33 mouse cellular contexts compared by ENCODE assay signal in genomic region chr7:4748321-4748720, GRCm38 (mm10). TPM values are rescaled to one million over a fixed set of nuclear protein-coding genes. Genes with fewer than 3 reads are reported as not detected.
DNase-seq lines count a peak whose midpoint lies in the region; ATAC-seq and TF ChIP-seq lines count a peak whose summit lies in the region.
"Had no signal": no experiment of that assay in that cellular context is flagged by ENCODE, and none has a peak within 500 bp of the region (broad histone marks: within the 10 kb centered on the region; RNA-seq: fewer than 3 reads in every experiment).

No protein-coding gene starts in this region.

- no peak overlapping the region for H3K4me3 ChIP-seq in heart, embryonic 11.5 days (ENCODE audit: low read depth, low read length)
- H3K4me3 ChIP-seq in liver, embryonic 15.5 days (replicated peaks) = no peak overlapping the region
- no peak overlapping the region for H3K4me3 ChIP-seq in hindbrain, postnatal 0 days (ENCODE audit: low read length)
- H3K4me3 ChIP-seq in left cerebral cortex, adult 2 months = no peak overlapping the region
- H3K4me3 ChIP-seq: forebrain, embryonic 10.5 days; layer of hippocampus, adult 2 months; limb, embryonic 15.5 days; midbrain, embryonic 10.5 days had no signal

- no peak overlapping the region for H3K4me2 ChIP-seq in heart, embryonic 11.5 days
- peak overlapping the region; percentile 56 for H3K4me2 ChIP-seq in liver, embryonic 15.5 days
- no peak overlapping the region for H3K4me2 ChIP-seq in hindbrain, postnatal 0 days (ENCODE audit: low read depth, low read length)
- H3K4me2 ChIP-seq: hindbrain, embryonic 14.5 days; limb, embryonic 15.5 days had no signal

- no peak for TF ChIP-seq CTCF in hindbrain, postnatal 0 days (IDR thresholded peaks at IDR 0.05; ENCODE audit: low read depth)
- TF ChIP-seq CTCF in left cerebral cortex, adult 2 months (IDR thresholded peaks at IDR 0.05) = no peak

- peaks cover 13% of the 10 kb centered on the region for H3K4me1 ChIP-seq in heart, embryonic 11.5 days (ENCODE audit: control insufficient read depth, insufficient read depth, low read length)
- peaks cover 98% of the 10 kb centered on the region for H3K4me1 ChIP-seq in liver, embryonic 15.5 days (replicated peaks)
- H3K4me1 ChIP-seq in hindbrain, postnatal 0 days (ENCODE audit: insufficient read depth, low read length) = peaks cover 6% of the 10 kb centered on the region

- ATAC-seq in heart, embryonic 11.5 days (replicated peaks; ENCODE audit: insufficient number of reproducible peaks, low FRiP score, low TSS enrichment) = no peak
- peak; percentile 39 for ATAC-seq in granulocyte monocyte progenitor cell, adult 5-6 weeks (replicated peaks; ENCODE audit: poor library complexity, severe bottlenecking)
- no peak for ATAC-seq in liver, embryonic 15.5 days (ENCODE audit: insufficient read depth)
- ATAC-seq in hindbrain, postnatal 0 days = no peak
- ATAC-seq: forebrain, embryonic 16.5 days had no signal

- H3K9me3 ChIP-seq in heart, embryonic 11.5 days (replicated peaks; ENCODE audit: control insufficient read depth, low read length) = no peaks in the 10 kb centered on the region
- H3K9me3 ChIP-seq in liver, embryonic 15.5 days (replicated peaks) = no peaks in the 10 kb centered on the region
- no peaks in the 10 kb centered on the region for H3K9me3 ChIP-seq in hindbrain, postnatal 0 days (ENCODE audit: low read length)
- H3K9me3 ChIP-seq: forebrain, embryonic 10.5 days; limb, embryonic 15.5 days; midbrain, embryonic 10.5 days had no signal

- intact Hi-C loops in heart, postnatal 10 days (cut with DNase I) = no loop called here
- intact Hi-C loops in left cerebral cortex, adult 2 months (cut with DNase I) = no loop called here

- 70% methylated on average over 4 of the region's 4 CpGs for whole genome bisulfite sequencing in heart, embryonic 11.5 days (ENCODE audit: insufficient replicate concordance)
- 64% methylated on average over 4 of the region's 4 CpGs for WGBS in liver, embryonic 15.5 days (ENCODE audit: insufficient replicate concordance)
- 85% methylated on average over 4 of the region's 4 CpGs for WGBS in hindbrain, postnatal 0 days

- H3K27ac ChIP-seq in heart, embryonic 11.5 days (ENCODE audit: low read depth, low read length) = peak overlapping the region; percentile 80
- H3K27ac ChIP-seq in liver, embryonic 15.5 days (replicated peaks) = peak overlapping the region; percentile 93
- H3K27ac ChIP-seq in hindbrain, postnatal 0 days = no peak overlapping the region
- H3K27ac ChIP-seq in left cerebral cortex, adult 2 months = no peak overlapping the region
- H3K27ac ChIP-seq: forebrain, embryonic 10.5 days; hindbrain, embryonic 14.5 days; layer of hippocampus, adult 2 months; limb, embryonic 15.5 days; midbrain, embryonic 10.5 days; stomach, postnatal 0 days had no signal

- H3K36me3 ChIP-seq in heart, embryonic 11.5 days (ENCODE audit: control insufficient read depth, insufficient read depth, low read length) = peaks cover 9% of the 10 kb centered on the region
- H3K36me3 ChIP-seq in liver, embryonic 15.5 days (replicated peaks) = peaks cover 40% of the 10 kb centered on the region
- no peaks in the 10 kb centered on the region for H3K36me3 ChIP-seq in hindbrain, postnatal 0 days (ENCODE audit: insufficient read depth, low read length)

- DNase-seq in heart, postnatal 10 days = no peak
- DNase-seq in NIH3T3 (ENCODE audit: low read depth) = peak; percentile 29
- no peak for DNase-seq in frontal cortex, postnatal 10 days (ENCODE audit: low spot score in 2 of 2)
- no peak for DNase-seq in hindbrain, postnatal 0 days (ENCODE audit: low spot score)
- DNase-seq in left cerebral cortex, adult 2 months (ENCODE audit: extremely low spot score in 1 of 2, low spot score in 2 of 2) = no peak
- DNase-seq: adrenal gland, postnatal 25 days; B cell, adult 2 months; cerebellum, adult 9-10 months; heart, postnatal 36 days; kidney, adult 9 months; kidney, postnatal 25 days; left cerebral cortex, postnatal 4 days; thymus, adult 2 months had no signal

- H3K9ac ChIP-seq in heart, embryonic 11.5 days (ENCODE audit: low read depth, low read length) = no peak overlapping the region
- H3K9ac ChIP-seq in liver, embryonic 15.5 days = peak overlapping the region; percentile 47
- H3K9ac ChIP-seq in hindbrain, postnatal 0 days (replicated peaks; ENCODE audit: low read length) = no peak overlapping the region
- H3K9ac ChIP-seq: hindbrain, embryonic 14.5 days; limb, embryonic 15.5 days had no signal

- H3K27me3 ChIP-seq in heart, embryonic 11.5 days (ENCODE audit: control insufficient read depth, insufficient read depth, low read length) = no peaks in the 10 kb centered on the region
- H3K27me3 ChIP-seq in liver, embryonic 15.5 days = no peaks in the 10 kb centered on the region
- no peaks in the 10 kb centered on the region for H3K27me3 ChIP-seq in hindbrain, postnatal 0 days (ENCODE audit: insufficient read depth, low read length)
- H3K27me3 ChIP-seq: CH12.LX; limb, embryonic 15.5 days had no signal

RNA-seq across cellular contexts. Expression of gene Cox6b2, which starts 4.6 kb away (rescaled TPM):
- 32.9 and 42.4 TPM in 2 replicates for polyA plus RNA-seq in heart, embryonic 11.5 days (2014; fragmentation: Nextera tagmentation; extraction: Ambion mirVana)
- 10 to 100 TPM in 1 of 2 experiments, 1 to 10 TPM in 1; 7.4 to 10.9 TPM for total RNA-seq in heart, postnatal 10 days (2021)
- 50.3 and 69.2 TPM in 2 replicates for total RNA-seq in granulocyte monocyte progenitor cell, adult 5-6 weeks (2014; fragmentation: Nextera tagmentation)
- 28.9 and 30.7 TPM in 2 replicates for total RNA-seq in granulocyte monocyte progenitor cell, adult 5-6 weeks (2017)
- 66.0 and 79.3 TPM in 2 replicates for polyA plus RNA-seq in liver, embryonic 15.5 days (2015; fragmentation: Nextera tagmentation; extraction: Ambion mirVana)
- 10.6 and 37.2 TPM in 2 replicates for total RNA-seq in hindbrain, postnatal 0 days (2014; rRNA removed)
- 47.0 and 50.1 TPM in 2 replicates for polyA plus RNA-seq in hindbrain, postnatal 0 days (2015; fragmentation: Nextera tagmentation; extraction: Ambion mirVana)
- total RNA-seq in left cerebral cortex, adult 2 months (2021) = 1 to 10 TPM; 3.8 to 4.8 TPM
- total RNA-seq: CH12.LX had no signal

RNA-seq across cellular contexts. Expression of gene Kmt5c, which starts 8.4 kb away (rescaled TPM):
- polyA plus RNA-seq in heart, embryonic 11.5 days (2014; fragmentation: Nextera tagmentation; extraction: Ambion mirVana) = 58.6 and 63.5 TPM in 2 replicates
- 10 to 100 TPM; 32.1 to 37.1 TPM for total RNA-seq in heart, postnatal 10 days (2021)
- total RNA-seq in granulocyte monocyte progenitor cell, adult 5-6 weeks (2014; fragmentation: Nextera tagmentation) = 62.7 and 107 TPM in 2 replicates
- 58.5 and 74.7 TPM in 2 replicates for total RNA-seq in granulocyte monocyte progenitor cell, adult 5-6 weeks (2017)
- polyA plus RNA-seq in liver, embryonic 15.5 days (2015; fragmentation: Nextera tagmentation; extraction: Ambion mirVana) = 50.1 and 56.1 TPM in 2 replicates
- 29.3 and 39.5 TPM in 2 replicates for total RNA-seq in hindbrain, postnatal 0 days (2014; rRNA removed)
- polyA plus RNA-seq in hindbrain, postnatal 0 days (2015; fragmentation: Nextera tagmentation; extraction: Ambion mirVana) = 30.7 and 36.5 TPM in 2 replicates
- 10 to 100 TPM; 23.8 to 31.1 TPM for total RNA-seq in left cerebral cortex, adult 2 months (2021)

RNA-seq across cellular contexts. Expression of gene Fam71e2, which starts 22.8 kb away (rescaled TPM):
- not detected in 2 replicates for polyA plus RNA-seq in heart, embryonic 11.5 days (2014; fragmentation: Nextera tagmentation; extraction: Ambion mirVana)
- not detected for total RNA-seq in heart, postnatal 10 days (2021)
- not detected in 2 replicates for total RNA-seq in granulocyte monocyte progenitor cell, adult 5-6 weeks (2014; fragmentation: Nextera tagmentation)
- not detected in 2 replicates for total RNA-seq in granulocyte monocyte progenitor cell, adult 5-6 weeks (2017)
- not detected in 2 replicates for polyA plus RNA-seq in liver, embryonic 15.5 days (2015; fragmentation: Nextera tagmentation; extraction: Ambion mirVana)
- not detected in 2 replicates for total RNA-seq in hindbrain, postnatal 0 days (2014; rRNA removed)
- polyA plus RNA-seq in hindbrain, postnatal 0 days (2015; fragmentation: Nextera tagmentation; extraction: Ambion mirVana) = not detected in 2 replicates
- not detected for total RNA-seq in left cerebral cortex, adult 2 months (2021)
- total RNA-seq: adrenal gland, postnatal 25 days; CH12.LX; gastrocnemius, postnatal 4 days; heart, postnatal 36 days; layer of hippocampus, adult 2 months; left cerebral cortex, adult 18-20 months; left cerebral cortex, postnatal 4 days; MEL; midbrain, postnatal 0 days had no signal
- polyA plus RNA-seq: embryonic facial prominence, embryonic 14.5 days; forebrain, embryonic 10.5 days; forebrain, embryonic 16.5 days; heart, embryonic 14.5 days; hindbrain, embryonic 14.5 days; intestine, embryonic 14.5 days; limb, embryonic 15.5 days; lung, embryonic 16.5 days; midbrain, embryonic 10.5 days; midbrain, postnatal 0 days; neural tube, embryonic 14.5 days; stomach, postnatal 0 days had no signal

RNA-seq across cellular contexts. Expression of gene Tmem150b, which starts 23.3 kb away (rescaled TPM):
- not detected in 2 replicates for polyA plus RNA-seq in heart, embryonic 11.5 days (2014; fragmentation: Nextera tagmentation; extraction: Ambion mirVana)
- under 1 TPM in 1 of 2 experiments, not detected in 1; 0.20 TPM for total RNA-seq in heart, postnatal 10 days (2021)
- total RNA-seq in granulocyte monocyte progenitor cell, adult 5-6 weeks (2014; fragmentation: Nextera tagmentation) = 32.7 and 33.4 TPM in 2 replicates
- 13.5 and 18.5 TPM in 2 replicates for total RNA-seq in granulocyte monocyte progenitor cell, adult 5-6 weeks (2017)
- 0.14 and 0.37 TPM in 2 replicates for polyA plus RNA-seq in liver, embryonic 15.5 days (2015; fragmentation: Nextera tagmentation; extraction: Ambion mirVana)
- not detected in 2 replicates for total RNA-seq in hindbrain, postnatal 0 days (2014; rRNA removed)
- polyA plus RNA-seq in hindbrain, postnatal 0 days (2015; fragmentation: Nextera tagmentation; extraction: Ambion mirVana) = 0.13 TPM in 2 replicates
- total RNA-seq in left cerebral cortex, adult 2 months (2021) = not detected
- total RNA-seq: CH12.LX; left cerebral cortex, adult 18-20 months; left cerebral cortex, postnatal 4 days; midbrain, postnatal 0 days had no signal

RNA-seq across cellular contexts. Expression of gene Il11, which starts 34.3 kb away (rescaled TPM):
- not detected in 2 replicates for polyA plus RNA-seq in heart, embryonic 11.5 days (2014; fragmentation: Nextera tagmentation; extraction: Ambion mirVana)
- not detected for total RNA-seq in heart, postnatal 10 days (2021)
- total RNA-seq in granulocyte monocyte progenitor cell, adult 5-6 weeks (2014; fragmentation: Nextera tagmentation) = not detected in 2 replicates
- total RNA-seq in granulocyte monocyte progenitor cell, adult 5-6 weeks (2017) = not detected in 2 replicates
- 0.06 TPM in 1 of 2 replicates, not detected in the other for polyA plus RNA-seq in liver, embryonic 15.5 days (2015; fragmentation: Nextera tagmentation; extraction: Ambion mirVana)
- total RNA-seq in hindbrain, postnatal 0 days (2014; rRNA removed) = 2.0 TPM in 1 of 2 replicates, not detected in the other
- polyA plus RNA-seq in hindbrain, postnatal 0 days (2015; fragmentation: Nextera tagmentation; extraction: Ambion mirVana) = 1.1 and 1.3 TPM in 2 replicates
- total RNA-seq in left cerebral cortex, adult 2 months (2021) = under 1 TPM; 0.36 to 0.58 TPM
- total RNA-seq: heart, postnatal 36 days had no signal
- polyA plus RNA-seq: embryonic facial prominence, embryonic 14.5 days; forebrain, embryonic 10.5 days; heart, embryonic 14.5 days; midbrain, embryonic 10.5 days had no signal

Comparison
In these comparisons a context has a peak if more than half of its experiments do, and no peak if none do; other contexts are left out.
1. H3K27ac ChIP-seq: peak in heart, embryonic 11.5 days (single experiment) and liver, embryonic 15.5 days (single experiment); none in hindbrain, postnatal 0 days (single experiment) and left cerebral cortex, adult 2 months (single experiment).